Mouse (Mus musculus): ENCODE measurements at regions not wholly inside any gene's neighbourhood (a gene's known extent, or its start where the extent isn't known, plus 50 kb on each side); places are given as distances from the start of the nearest gene placed in this dataset.

DNA sequence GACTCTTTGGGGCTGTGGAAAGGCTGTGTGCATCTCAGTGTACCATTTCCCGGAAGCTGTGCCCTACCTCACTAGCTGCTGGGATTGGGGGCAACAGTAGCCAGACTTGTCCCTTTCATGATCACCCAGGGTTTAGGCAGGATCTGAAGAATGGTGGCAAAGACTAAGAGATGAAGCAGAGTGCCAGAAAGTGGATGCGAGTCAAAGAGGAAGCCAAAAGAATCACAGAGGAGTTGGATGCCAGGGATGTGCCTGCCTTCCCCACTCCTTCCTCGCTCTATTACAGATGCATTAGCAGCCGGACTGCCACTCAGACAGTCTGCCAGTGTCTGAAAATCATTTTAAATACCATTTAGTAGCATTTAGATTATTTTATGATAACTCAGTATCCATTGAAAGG lies 271.5 kb upstream of the Slc24a2 start:
- DNase-seq (ENCODE audit: low spot score in 2 of 2), result no peak

DNA sequence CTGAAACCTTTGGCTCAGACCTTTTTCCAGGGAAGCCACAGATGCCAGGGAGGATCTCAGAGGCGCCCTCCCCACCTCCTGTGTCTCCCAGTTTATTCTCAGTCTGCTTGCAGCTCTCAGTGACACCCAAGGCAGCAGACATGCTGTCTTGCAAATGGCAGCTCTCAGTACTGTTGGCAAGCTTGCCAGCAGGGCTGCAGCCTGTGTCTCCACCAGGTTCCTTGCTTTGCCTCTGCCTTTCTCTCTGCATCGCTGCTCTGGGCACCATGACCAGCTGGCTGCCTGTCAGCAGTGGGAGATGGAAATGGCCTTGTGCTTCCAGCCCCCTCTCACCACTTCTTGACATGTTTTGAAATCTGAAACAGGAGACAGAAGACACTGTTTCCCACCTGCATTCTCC lies 270.2 kb upstream of the Slc24a2 start:
- DNase-seq (ENCODE audit: low spot score in 2 of 2), result no peak

DNA sequence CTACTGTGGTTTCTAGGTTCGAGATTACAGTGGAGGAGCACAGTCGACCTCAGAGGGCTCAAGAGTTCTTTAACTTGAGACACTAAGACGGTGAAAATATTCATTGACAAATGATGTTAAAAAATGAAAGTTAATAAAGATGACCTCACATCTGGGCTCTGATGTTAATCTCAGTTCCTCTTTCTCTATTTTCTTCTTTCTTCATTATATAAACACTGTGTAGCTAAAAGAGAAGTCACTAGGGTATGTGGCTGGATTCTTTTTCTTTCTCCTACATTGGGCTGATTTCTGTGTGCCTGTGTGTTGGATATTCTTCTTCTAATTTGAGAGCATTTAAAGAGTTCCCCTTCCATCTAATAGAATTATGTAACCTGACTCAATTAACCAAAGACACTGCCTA lies 257.5 kb upstream of the Slc24a2 start:
- no peak for DNase-seq (ENCODE audit: low spot score in 2 of 2)

DNA sequence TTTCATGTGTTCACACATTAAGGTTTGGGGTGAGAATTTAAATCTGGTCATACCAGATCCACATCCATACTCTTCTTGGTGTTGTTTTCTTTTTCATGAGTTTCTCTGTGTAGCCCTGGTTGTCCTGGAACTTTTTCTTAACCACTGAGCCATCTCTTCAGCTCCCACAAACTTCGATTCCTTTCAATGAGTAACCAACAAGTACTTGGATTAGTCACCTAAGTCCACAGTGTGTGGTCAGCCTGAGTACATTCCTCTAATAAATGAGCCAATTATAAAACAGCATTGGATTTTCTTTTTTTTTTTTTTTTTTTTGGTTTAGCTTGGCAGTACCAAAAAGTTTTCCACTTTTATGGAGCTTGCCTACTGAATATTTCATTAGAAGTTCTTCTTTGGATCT lies 245.3 kb upstream of the Slc24a2 start:
- no peak for DNase-seq (ENCODE audit: low spot score in 2 of 2)

DNA sequence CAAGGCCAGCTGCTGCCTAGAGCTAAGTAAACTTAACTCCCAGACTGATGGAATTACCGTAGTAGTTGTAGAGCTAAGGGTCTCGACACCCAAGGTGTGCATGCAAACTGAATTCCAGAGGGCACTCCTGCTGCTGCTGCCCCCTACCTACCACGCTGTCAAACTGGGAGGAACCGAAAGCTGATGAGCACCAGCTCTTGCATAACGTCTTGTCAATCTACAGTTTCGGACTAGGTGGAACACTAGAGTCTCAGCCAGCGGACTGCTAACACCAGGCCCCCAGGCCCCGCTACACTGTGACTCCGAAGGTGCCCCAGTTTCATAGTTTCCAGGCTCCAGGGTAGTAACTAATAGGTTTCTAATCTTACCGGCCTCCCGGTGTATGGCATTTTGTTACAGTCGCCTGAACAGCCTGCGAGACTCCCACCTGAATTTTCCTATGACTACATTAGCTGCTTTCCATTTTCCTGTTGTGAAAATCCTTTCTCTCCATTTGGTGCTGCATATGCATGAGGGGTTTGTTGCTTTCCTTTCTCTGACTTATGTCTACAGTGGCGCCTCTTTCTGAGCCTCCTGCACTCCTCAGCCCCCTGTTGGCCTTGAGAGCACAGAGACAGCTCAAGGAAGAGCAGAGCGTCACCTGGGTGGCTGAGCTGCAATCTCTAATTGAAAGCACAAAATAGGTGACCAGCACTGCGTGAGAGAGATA lies 243.2 kb upstream of the Slc24a2 start:
- no peak for DNase-seq (ENCODE audit: low spot score in 2 of 2)

DNA sequence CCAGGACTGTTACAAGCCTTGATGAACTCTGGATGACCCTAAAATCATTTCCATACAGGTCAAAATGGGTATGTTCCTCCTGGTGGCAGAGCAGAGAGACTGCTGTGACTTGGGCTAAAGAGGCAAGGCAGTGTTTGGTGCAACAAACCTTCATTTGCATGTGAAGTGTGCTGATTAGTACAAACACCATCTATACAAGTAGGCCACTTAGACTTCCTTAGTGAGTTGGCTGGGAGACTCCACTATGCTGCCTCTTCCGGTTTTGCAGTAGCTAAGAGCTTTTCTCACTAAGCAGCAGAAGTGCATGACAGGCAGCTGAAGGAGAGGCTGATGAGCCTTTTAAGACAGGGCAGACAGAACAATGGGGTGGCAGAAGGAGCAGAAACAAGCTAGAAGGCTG lies 242.5 kb upstream of the Slc24a2 start:
- no peak for DNase-seq (ENCODE audit: low spot score in 2 of 2)

DNA sequence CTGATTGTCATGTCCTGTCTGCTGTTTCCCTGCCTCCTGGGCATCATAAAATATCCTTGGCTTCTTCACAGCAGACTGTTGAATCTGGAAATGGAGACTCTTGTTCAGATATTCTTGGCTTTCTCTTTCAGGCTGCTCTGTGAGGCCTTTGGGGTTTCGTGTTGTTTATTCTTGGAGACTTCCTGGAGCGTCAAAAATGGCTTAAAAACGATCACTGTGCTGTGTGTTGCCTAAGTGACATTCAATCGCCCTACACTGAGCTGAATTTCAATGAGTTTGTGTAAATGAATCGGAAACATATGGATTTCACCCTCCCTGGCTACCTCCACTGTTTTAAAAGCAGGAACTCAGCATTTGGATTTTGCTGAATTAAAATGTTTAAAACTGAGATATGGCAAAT lies 241.1 kb upstream of the Slc24a2 start:
- no peak for DNase-seq (ENCODE audit: low spot score in 2 of 2)

DNA sequence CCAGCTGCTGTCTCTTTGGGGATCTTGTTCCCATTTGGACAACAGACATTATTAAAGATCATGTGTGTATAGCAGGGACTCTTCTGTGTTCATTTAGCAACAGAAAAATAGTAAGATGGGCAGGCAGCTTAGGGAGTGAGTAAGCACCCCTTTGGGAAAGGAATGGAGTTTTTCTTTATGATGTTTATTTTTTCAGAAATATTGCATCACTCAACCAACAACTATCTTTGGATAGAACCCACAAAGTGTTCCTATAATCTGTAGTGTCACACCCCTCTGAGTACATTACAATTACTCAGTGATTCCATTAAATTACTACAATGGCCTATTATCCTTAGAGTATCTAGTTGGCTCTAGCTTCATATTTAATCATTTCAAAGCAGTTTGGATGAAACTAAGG lies 237.3 kb upstream of the Slc24a2 start:
- DNase-seq (ENCODE audit: low spot score in 2 of 2), result no peak

DNA sequence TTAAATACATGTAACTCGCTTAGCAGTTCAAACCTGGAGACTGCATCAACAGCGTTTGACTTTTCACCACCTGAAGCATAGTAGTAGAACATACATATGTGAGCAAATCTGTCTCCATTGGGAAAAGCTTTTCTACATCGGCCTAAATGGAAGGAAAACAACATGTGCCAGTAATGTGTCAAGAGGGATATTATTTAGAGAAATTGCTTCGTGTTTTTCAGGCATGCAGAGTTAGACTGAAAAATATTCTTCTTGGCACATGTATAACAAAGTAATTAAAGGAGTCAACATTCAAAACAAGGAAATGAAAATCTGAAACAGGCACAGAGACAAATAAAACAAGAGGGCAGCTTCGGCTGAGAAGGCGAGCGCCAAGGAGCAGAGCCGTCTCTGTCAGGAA lies 236.7 kb upstream of the Slc24a2 start:
- no peak for DNase-seq (ENCODE audit: low spot score in 2 of 2)

DNA sequence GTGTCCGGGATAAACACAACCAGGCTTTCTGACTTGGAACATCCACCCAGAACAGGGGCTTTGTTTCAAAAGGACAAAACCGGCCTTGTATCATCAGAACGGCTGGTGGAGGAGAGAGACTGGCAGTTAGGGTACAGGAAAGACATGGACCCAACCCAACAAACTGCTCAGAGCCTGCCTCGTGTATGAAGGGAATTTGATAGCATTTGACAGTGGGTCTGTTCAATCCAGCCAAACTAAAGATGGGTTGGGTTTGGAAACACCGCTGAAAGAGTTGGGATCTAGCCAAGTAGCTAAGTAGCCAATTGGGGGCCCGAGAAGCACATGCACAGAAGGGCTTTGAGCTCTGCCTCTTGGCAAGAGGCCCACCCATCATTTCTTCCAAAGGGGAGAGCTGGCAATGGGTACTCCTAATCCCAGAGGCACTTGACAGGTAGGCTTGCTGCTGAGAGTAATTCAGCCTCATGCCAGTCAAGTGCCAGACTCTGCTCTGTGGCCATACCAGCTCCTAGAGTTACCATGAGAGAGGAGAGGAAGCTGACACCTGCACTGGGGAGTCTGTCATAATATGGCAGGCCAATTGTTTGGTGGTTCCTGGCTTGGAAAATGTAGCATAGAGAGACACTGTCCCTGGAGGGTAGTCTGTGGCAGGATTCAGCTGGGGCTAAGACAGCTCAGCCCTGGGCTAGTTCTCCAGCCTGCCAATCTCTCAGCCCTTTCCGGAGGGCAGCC lies 231.1 kb upstream of the Slc24a2 start:
- no peak for DNase-seq (ENCODE audit: low spot score in 2 of 2)

DNA sequence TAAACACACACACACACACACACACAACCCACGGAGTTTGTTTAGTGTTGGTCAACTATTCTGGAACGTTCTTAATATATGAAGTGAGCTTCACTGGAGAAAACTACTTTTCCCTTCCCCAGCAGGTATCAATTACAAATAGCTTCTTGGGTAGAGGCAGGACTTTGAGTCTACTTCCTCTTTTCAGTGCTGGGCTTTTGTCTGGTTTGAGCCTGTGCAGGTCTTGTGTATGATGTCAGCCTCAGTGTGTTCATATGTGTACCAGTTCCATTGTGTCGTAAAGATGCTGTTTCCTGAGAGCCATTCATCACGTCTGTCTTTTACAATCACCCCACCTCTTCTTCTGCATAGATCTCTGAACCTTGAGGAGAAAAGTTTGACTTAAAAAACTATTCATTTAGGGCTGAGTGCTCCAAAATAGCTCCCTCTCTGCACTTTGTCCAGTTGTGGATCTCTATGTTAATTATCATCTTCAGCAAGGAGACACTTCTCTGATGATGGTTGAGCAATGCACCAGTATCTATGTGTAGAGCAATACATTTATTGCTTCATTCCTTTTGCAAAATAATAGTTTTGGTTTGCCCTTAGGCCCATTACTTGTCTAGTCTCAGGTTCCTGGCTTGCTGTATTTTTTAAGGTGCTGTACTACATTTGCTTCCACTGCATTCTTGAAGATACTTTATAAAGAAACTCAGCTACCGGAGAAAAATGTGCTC lies 225.7 kb upstream of the Slc24a2 start:
- no peak for DNase-seq (ENCODE audit: low spot score in 2 of 2)

DNA sequence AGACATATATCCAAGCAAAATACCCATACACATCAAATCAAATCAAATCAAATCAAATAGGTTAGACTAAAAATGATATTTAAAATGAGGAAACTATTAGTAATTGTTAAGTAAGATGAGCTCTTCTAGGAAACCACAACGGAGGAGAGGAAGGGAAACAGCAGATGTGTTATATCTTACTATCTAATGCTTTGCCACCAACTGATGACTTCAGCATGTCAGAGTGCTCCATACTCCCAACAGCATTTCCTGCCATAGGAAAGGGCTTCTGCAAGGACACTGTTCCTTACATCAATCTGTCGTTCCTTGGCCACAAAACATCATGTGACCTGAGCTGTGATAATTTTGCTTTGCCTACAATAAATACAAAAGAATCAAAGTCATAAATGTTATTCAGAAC lies 221.8 kb upstream of the Slc24a2 start:
- no peak for DNase-seq (ENCODE audit: low spot score in 2 of 2)

DNA sequence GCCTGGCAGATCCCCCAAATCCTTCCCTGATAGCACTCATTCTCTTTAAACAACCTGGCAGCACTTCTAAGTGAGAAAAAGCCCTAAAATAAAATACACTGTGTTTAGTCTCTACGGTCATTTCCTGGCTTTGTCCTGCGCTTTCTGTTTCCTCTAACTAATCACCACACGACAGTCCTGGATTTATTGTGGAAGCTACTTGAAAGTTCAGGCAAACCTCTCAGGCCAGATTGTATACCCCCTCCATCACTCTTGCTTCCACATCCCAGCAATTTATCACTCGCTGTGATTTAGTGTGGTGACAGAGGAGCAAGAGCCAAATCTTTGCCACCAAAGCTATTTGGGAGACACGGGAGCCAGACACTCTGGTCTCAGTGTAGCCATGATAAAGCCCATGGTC lies 221.0 kb upstream of the Slc24a2 start:
- DNase-seq (ENCODE audit: low spot score in 2 of 2), result no peak

DNA sequence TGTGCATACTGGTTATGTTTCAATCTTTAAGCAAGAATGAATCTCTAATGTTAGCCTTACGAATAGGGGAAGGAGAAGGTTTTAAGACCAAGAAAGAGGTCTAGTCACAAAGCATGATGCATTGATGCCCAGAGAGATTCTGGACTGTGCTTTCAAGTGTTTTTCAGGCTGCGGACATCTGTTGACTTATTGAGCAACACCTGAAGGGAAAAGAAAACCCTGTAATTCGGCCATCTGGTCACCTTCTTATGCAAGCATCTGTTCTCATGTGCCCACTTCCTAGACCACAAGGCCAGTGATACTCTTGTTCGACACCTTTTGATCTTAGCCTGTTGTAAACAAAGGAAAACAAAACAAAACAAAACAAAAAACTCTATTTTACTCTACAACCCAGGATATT lies 218.1 kb upstream of the Slc24a2 start:
- DNase-seq (ENCODE audit: low spot score in 2 of 2), result no peak

DNA sequence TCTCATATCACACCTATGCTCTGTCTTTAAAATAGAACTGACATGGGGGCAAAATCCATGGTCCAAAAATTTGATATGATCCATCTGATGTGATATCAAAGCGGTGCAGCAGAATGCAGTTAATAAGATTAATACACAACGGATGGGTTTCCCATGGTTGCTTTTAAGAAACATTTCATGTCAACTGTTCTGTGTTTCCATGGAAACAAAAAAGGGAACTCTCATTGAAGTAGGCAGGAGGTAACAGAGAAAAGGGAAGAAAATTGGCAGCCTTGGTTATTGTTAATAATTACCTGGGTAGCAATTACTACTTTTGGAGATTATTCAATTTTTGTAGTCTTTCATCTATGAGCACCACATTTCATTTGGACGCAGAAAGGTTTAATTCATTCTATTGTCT lies 216.6 kb upstream of the Slc24a2 start:
- no peak for DNase-seq (ENCODE audit: low spot score in 2 of 2)

DNA sequence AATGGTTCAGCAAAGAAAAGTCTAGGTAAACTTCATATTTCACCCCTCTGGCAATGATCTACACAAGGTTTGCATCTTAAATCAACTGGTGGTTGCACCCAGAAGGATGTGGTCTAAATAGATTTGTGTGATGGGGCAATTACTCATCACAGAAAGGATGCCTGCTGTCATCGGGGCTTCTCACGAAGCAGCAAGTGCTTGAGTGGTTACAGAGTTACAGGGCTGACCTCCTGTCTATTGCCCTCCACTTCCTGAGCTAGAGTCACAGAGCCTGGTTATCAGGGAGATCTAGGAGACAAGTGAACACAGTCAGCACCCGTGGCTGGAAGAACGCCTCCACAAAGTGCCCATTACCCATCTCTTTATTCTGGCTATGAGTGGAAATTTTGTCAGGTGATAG lies 203.9 kb upstream of the Slc24a2 start:
- DNase-seq (ENCODE audit: low spot score in 2 of 2), result no peak

DNA sequence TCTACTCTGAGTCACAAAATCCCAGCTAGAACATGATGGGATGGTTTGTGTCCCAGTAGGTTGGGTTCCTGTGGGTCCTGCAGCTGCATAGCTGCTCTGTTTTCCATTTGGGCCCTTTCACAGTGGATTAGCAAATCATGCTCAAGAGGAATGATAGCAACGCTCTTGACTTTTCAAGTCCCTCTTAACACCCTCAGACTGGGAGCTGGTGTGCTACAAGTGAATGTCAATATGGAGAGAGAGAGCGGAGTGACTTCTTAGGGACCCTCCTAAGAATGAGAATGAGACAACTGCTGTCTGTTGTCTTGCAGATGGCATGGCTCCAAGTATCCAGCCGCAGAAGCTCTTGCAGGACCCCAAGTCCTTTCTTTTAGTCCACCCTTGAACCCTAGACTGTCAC lies 198.1 kb upstream of the Slc24a2 start:
- no peak for DNase-seq (ENCODE audit: low spot score in 2 of 2)

DNA sequence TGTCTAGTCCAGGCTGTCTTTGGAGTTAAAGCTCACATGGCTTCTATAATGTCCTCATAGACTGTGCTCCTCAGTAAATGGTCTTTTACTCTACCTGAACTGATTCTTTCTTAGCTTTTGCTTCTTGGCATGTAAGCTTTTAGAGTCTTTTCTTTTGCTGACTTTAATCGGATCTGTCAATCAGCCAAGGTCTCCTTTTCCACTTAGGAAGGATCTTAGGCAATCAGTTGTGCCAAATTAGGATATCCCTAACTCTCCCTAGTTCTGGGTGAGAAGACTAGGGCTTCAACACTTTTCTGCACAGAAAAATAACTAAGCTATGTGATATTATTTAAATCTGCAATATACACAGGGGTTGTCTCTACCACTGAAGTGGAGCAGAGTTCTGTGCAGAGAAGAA lies 193.8 kb upstream of the Slc24a2 start:
- DNase-seq (ENCODE audit: low spot score in 2 of 2), result no peak

DNA sequence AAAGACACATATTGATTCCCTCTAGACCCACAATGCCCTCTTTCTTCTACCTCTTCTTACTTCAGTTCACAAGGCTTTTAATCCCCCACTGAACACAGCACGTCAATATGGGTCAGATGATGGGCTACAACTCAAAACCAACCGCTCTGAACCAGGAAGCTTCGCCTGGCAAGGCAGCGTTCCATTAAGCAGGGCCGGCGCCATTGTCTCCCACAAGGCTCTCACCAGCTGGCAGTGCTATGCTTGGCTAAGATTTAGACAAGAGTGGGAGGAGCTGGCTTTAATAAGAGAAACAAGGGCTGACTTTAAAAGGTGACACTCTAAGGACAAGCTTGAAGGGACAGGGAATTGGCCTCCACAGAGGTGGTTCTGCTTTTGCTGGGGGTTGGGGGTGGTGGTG lies 192.3 kb upstream of the Slc24a2 start:
- DNase-seq (ENCODE audit: low spot score in 2 of 2), result no peak

DNA sequence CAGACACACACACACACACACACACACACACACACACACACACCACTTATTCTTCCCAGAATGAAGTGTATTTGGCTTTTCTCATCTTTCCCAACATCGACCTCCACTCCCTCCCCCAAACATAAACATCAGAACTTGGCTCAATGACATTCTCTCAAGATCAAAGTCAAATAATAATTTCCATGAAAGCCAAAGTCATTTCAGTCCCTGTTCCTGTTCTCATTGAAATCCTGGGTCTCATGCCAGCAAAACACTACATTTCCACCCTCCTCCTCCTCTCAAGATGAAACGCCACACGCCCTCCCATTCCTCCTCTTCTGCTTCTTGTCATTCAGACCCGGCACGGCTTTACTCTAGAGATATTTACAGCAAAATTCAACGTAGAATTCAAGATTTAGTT lies 173.1 kb upstream of the Slc24a2 start:
- no peak for DNase-seq (ENCODE audit: low spot score in 2 of 2)

DNA sequence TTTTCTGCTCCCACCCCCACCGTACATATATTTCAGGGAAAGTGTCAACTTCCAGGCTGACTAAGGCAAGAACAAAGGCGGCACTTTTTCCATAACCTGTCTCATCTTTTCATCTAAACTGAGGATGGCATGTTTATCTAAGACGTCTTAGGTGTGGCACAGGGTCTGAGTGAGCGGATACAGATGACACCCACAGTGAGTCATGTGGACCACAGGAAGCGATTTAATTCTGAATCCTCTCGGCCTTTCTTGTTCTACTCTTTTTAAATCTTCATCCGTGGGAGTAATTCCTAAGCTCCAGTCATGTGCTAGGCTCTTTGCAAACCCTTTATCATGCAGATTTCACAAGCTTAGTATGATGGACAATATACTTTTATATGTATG lies 171.9 kb upstream of the Slc24a2 start:
- DNase-seq (ENCODE audit: low spot score in 2 of 2), result no peak

DNA sequence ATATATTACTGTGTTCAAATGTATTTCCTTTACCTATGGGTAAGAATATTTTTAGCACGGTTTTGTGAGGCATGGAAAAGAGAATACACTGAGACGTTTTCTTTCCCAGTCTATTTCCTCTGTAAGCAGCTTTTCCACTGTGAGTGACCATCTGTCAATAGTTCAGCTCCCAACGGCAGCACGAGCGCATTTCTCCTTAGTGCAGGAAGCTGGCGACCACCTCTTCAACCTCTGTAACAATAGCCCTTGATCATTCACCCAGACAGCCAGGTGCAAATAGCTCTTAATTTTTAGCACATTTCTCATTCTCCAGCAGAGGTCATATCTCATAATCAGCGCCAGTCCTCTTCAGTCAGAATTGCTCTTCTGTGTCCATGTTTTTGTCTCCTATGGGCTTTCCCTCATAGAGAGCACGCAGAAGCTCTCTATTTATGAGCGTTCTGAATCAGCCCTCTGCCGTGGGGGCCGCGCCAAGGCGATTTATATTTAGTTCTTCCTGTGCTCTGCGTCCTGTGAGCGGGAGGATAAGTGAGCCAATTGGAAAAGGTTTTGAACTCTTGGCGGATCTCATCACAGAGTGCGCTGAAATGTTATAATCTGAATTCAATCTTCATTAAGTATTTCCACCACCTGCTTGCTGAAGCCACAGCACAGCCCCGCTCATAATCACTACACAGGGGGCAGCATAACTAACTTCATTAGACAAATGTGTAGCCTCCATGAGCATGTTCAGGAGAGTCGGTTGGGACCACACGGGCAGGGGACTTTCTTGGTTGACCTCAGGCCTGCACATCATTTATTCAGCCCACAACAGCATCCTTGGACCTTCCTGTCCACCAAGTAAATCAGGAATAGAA lies 171.3 kb upstream of the Slc24a2 start:
- no peak for DNase-seq (ENCODE audit: low spot score in 2 of 2)
